Mouse (Mus musculus) pancreas, adult 10 weeks (tissue): ENCODE results near the gene Gpa33. TPM values are rescaled to one million over a fixed set of nuclear protein-coding genes. Genes with fewer than 3 reads are reported as not detected.

Experiments
- polyA plus RNA-seq: library from polyadenylated mRNA; stranded (reverse); fragments of 350-450 nt; fragmentation: Illumina TruSeq; extraction: RNeasy Lipid Tissue Mini Kit (QIAGEN cat#74804); gene quantifications from one replicate; pipeline ENCODE4 v1.2.3, GENCODE M21; 2015; ENCODE audit warnings: low read depth, low replicate concordance; ENCODE audit not compliant: insufficient read depth

Gpa33 gene
- polyA plus RNA-seq = not detected

GRCm38 (mm10) chr1:166130224-166130860 lies at the start of gene Gpa33:
Gpa33 (plus strand) TSS chr1:166130238.

GRCm38 (mm10) chr1:166127719-166128118 lies 2.3 kb upstream of the Gpa33 start, which contains the start of gene Dusp27:
Dusp27 (minus strand) TSS chr1:166127922.

Other genes with a start within 250 kb of the Gpa33 start
- gene Pou2f1, start 127.6 kb upstream of the Gpa33 start, polyA plus RNA-seq = 1.8 TPM
- not detected for gene Dusp27, start 2.3 kb upstream of the Gpa33 start, polyA plus RNA-seq
- not detected for gene Mael, start 108.5 kb downstream of the Gpa33 start, polyA plus RNA-seq
- gene Ildr2, start 123.9 kb downstream of the Gpa33 start, polyA plus RNA-seq = 3.5 TPM
- gene Tada1, start 248.9 kb downstream of the Gpa33 start, polyA plus RNA-seq = 5.9 TPM